Mouse (Mus musculus) lung, embryonic 14.5 days (tissue): ENCODE data around the gene 4933427I04Rik. TPM values are rescaled to one million over a fixed set of nuclear protein-coding genes. Genes with fewer than 3 reads are reported as not detected.

Experiments
- ATAC-seq: fragments of 200-750 bp; cut with Nextera tagmentation; 2 replicates; pipeline ENCODE4 v1.8.0; 2017; ENCODE audit warnings: mild to moderate bottlenecking, moderate TSS enrichment, moderate library complexity; ENCODE audit not compliant: insufficient read depth
- DNase-seq: peaks from one replicate; pipeline ENCODE4 v3.0.0-alpha.2; 2015
- H3K27ac ChIP-seq: fragments of 300-500 bp; sonication (generic); 2 replicates; pipeline ENCODE4 v1.5.1; 2014; ENCODE audit warnings: low read depth, mild to moderate bottlenecking, moderate library complexity
- H3K27me3 ChIP-seq: fragments of 300-500 bp; sonication (generic); 2 replicates; pipeline ENCODE4 v1.6.1; 2014; ENCODE audit warnings: low read length, control low read depth; ENCODE audit not compliant: insufficient read depth
- H3K36me3 ChIP-seq: fragments of 300-500 bp; sonication (generic); 2 replicates; pipeline ENCODE4 v1.6.1; 2014; ENCODE audit warnings: control low read depth; ENCODE audit not compliant: insufficient read depth
- H3K4me1 ChIP-seq: fragments of 300-500 bp; sonication (generic); 2 replicates; pipeline ENCODE4 v1.6.1; 2014; ENCODE audit warnings: antibody characterized with exemption, control low read depth; ENCODE audit not compliant: insufficient read depth
- H3K4me2 ChIP-seq: fragments of 300-500 bp; sonication (generic); 2 replicates; pipeline ENCODE4 v1.6.1; 2014; ENCODE audit warnings: mild to moderate bottlenecking
- H3K4me3 ChIP-seq: fragments of 300-500 bp; sonication (generic); 2 replicates; pipeline ENCODE4 v1.5.1; 2014; ENCODE audit warnings: low read depth, low read length
- H3K9ac ChIP-seq: fragments of 300-500 bp; sonication (generic); 2 replicates; pipeline ENCODE4 v1.6.1; 2014
- H3K9me3 ChIP-seq: fragments of 300-500 bp; sonication (generic); 2 replicates; pipeline ENCODE4 v1.6.1; 2016; ENCODE audit warnings: low read depth, low read length, control low read depth
- CTCF ChIP-seq: IDR thresholded peaks from 2 replicates; pipeline ENCODE4 v1.5.1; 2016; ENCODE audit warnings: antibody characterized with exemption, low read depth
- WGBS: fragments of 180-500 bp; shearing (Covaris S2); extraction: QIAGEN DNeasy Blood & Tissue Kit; methylation state at CpG from one replicate; pipeline ENCODE4 v1.1.7; 2014; 5-methylcytosine and 5-hydroxymethylcytosine counted together
- polyA plus RNA-seq: library from polyadenylated mRNA; unstranded; fragments of >200 nt; fragmentation: Nextera tagmentation; extraction: Ambion mirVana; gene quantifications from 2 replicates; pipeline ENCODE4 v1.2.1, GENCODE M21; 2014

4933427I04Rik gene
- polyA plus RNA-seq, 1 experiment from 2014 or later = not detected

DNA sequence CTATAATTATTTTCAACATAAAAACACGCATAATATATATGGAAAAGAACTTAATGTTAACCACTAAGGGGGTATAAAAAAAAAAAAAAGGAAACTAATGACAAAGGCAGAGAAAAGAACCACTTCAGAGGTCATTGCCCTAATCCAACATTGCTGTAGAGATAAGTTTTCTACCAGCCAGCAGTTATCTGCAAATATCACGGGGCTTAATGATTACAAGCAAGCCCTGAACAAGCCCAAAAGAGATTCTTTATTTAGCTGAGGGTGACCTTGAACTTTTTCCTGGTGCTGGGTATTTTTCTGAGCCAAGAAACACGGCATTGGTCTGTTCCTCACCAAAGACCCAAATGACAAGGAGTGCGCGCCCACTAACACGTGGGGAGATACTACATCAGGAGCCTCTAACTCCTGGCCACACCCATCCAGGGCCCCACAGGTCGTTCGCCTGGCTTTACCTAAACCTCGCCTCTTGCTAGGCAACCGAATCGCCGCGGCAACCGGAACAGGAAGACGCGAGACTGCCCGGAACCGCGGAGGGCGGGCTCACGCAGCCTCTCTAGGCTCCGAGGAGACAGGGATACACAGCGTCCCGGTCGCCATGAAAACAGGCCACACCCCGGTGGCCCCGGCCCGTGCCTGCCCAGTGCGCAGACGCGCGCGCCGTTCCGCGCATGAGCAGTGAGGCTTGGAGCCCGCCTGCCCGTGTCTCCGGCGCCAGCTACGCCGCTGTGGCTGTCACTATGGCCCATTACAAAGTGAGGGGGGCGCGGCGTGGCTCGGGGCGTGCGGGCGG is 45.0 kb downstream of the 4933427I04Rik start, which contains the start of gene Mycbp:
Gene Mycbp (plus strand): TSS at position 500 of the 793 bp plus-strand sequence.
- ATAC-seq (peak; percentile 100), DNase-seq (peak; percentile 99)
- H3K27me3 ChIP-seq = no peaks in the 10 kb centered on the region
- peaks cover 5% of the 10 kb centered on the region; the same call in 1 of the 2 replicates for H3K4me1 ChIP-seq
- H3K9ac ChIP-seq = peak within 1 kb of the TSS; percentile 75
- H3K4me2 ChIP-seq = peak within 1 kb of the TSS; percentile 77
- TF ChIP-seq CTCF = no peak
- peak within 1 kb of the TSS; percentile 72 for H3K27ac ChIP-seq
- H3K4me3 ChIP-seq = peak within 1 kb of the TSS; percentile 74
- no peaks in the 10 kb centered on the region for H3K9me3 ChIP-seq
- H3K36me3 ChIP-seq = peaks cover 14% of the 10 kb centered on the region
- 1% methylated on average over 49 of the region's 49 CpGs for WGBS

- TF ChIP-seq CTCF = no peak
- Histone ChIP-seq H3K36me3 (peaks cover 20% of the 10 kb centered on the region), H3K4me3 (peak overlapping the region; percentile 74), H3K27ac (peak overlapping the region; percentile 67), H3K4me1 (peaks cover 5% of the 10 kb centered on the region; the same call in 1 of the 2 replicates), H3K9ac (peak overlapping the region; percentile 75), H3K27me3 (no peaks in the 10 kb centered on the region), H3K9me3 (no peaks in the 10 kb centered on the region), H3K4me2 (peak overlapping the region; percentile 77)
- ATAC-seq = no peak
- peak; percentile 68 for DNase-seq
- WGBS = 1% methylated on average over 53 of the region's 53 CpGs
Measured at GRCm38 (mm10) chr4:123905126-123905668, 45.7 kb downstream of the 4933427I04Rik start.

DNA sequence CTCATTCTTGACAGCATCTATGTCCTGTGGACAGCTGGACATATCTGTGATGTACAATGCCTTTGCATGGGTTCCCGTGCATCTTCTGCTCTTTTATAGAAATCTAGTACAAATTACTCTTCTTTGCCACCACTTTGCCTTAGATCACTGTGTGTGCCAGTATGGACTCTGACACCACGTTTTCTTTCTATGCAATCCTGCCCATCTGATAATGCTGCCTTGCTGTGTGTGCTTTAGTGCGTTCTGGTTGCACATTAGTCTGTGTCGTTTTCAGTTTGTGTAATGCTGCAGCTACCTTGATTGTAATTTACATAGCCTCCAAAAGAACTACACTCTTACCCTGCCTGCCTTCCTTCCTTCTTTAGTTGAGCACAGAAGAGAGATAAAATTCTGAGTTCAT is 52.0 kb downstream of the 4933427I04Rik start:
- DNase-seq = no peak
- H3K9me3 ChIP-seq = no peaks in the 10 kb centered on the region
- H3K4me2 ChIP-seq = no peak overlapping the region
- no peaks in the 10 kb centered on the region for H3K27me3 ChIP-seq
- 87% methylated on average over 4 of the region's 4 CpGs for WGBS
- peaks cover 42% of the 10 kb centered on the region for H3K36me3 ChIP-seq
- H3K4me1 ChIP-seq = no peaks in the 10 kb centered on the region
- no peak for TF ChIP-seq CTCF
- H3K27ac ChIP-seq = no peak overlapping the region
- ATAC-seq = no peak
- no peak overlapping the region for H3K4me3 ChIP-seq
- no peak overlapping the region for H3K9ac ChIP-seq

- no peak for DNase-seq
- WGBS = 49% methylated on average over 2 of the region's 2 CpGs
- Histone ChIP-seq H3K27me3 (no peaks in the 10 kb centered on the region), H3K27ac (no peak overlapping the region), H3K36me3 (peaks cover 42% of the 10 kb centered on the region), H3K9me3 (no peaks in the 10 kb centered on the region), H3K4me2 (no peak overlapping the region), H3K4me1 (no peaks in the 10 kb centered on the region), H3K9ac (no peak overlapping the region), H3K4me3 (no peak overlapping the region)
- ATAC-seq = no peak
- no peak for TF ChIP-seq CTCF
Measured at GRCm38 (mm10) chr4:123912431-123912830, 53.0 kb downstream of the 4933427I04Rik start.

Other genes with a start within 250 kb of the 4933427I04Rik start
- 103 and 107 TPM in 2 replicates for gene Macf1, start 175.3 kb upstream of the 4933427I04Rik start, polyA plus RNA-seq
- 313 TPM in 2 replicates for gene Ndufs5, start 141.5 kb upstream of the 4933427I04Rik start, polyA plus RNA-seq
- 48.0 and 49.6 TPM in 2 replicates for gene Akirin1, start 109.3 kb upstream of the 4933427I04Rik start, polyA plus RNA-seq
- 0.72 and 1.1 TPM in 2 replicates for gene Rhbdl2, start 71.8 kb upstream of the 4933427I04Rik start, polyA plus RNA-seq
- 61.5 and 81.4 TPM in 2 replicates for gene Mycbp, start 45.2 kb downstream of the 4933427I04Rik start, polyA plus RNA-seq
- 50.2 and 54.3 TPM in 2 replicates for gene Rragc, start 57.8 kb downstream of the 4933427I04Rik start, polyA plus RNA-seq
- gene 4930535I16Rik, start 58.3 kb downstream of the 4933427I04Rik start, polyA plus RNA-seq = not detected in 2 replicates